Mouse (Mus musculus) stomach, postnatal 0 days (tissue): Measurements from ENCODE around the gene Ugt2a3. TPM values are rescaled to one million over a fixed set of nuclear protein-coding genes. Genes with fewer than 3 reads are reported as not detected.
A peak's percentile ranks its signal among the peaks of the same experiment; 100 is the strongest.
"Not testable (repeated sequence)": the region's sequence is repeated elsewhere in the genome, so short reads cannot be mapped to it uniquely, and the experiment has no call there.

ENCODE experiments used
- ATAC-seq: fragments of 200-750 bp; cut with Nextera tagmentation; 2 replicates; pipeline ENCODE4 v1.8.0; 2017; ENCODE audit not compliant: low FRiP score, low TSS enrichment
- DNase-seq: peaks from one replicate; pipeline ENCODE4 v3.0.0-alpha.2; 2016; ENCODE audit warnings: low spot score
- H3K27ac ChIP-seq: fragments of 300-500 bp; sonication (generic); replicated peaks from 2 replicates; pipeline ENCODE4 v1.5.1; 2014; ENCODE audit warnings: mild to moderate bottlenecking, control low read depth
- H3K27me3 ChIP-seq: fragments of 300-500 bp; sonication (generic); 2 replicates; pipeline ENCODE4 v1.6.1; 2014; ENCODE audit warnings: low read length; ENCODE audit not compliant: control insufficient read depth, insufficient read depth
- H3K36me3 ChIP-seq: fragments of 300-500 bp; sonication (generic); 2 replicates; pipeline ENCODE4 v1.6.1; 2014; ENCODE audit warnings: low read length, mixed read lengths; ENCODE audit not compliant: control insufficient read depth, insufficient read depth
- H3K4me1 ChIP-seq: fragments of 300-500 bp; sonication (generic); replicated peaks from 2 replicates; pipeline ENCODE4 v1.6.1; 2014; ENCODE audit warnings: antibody characterized with exemption; ENCODE audit not compliant: control insufficient read depth, insufficient read depth
- H3K4me2 ChIP-seq: fragments of 300-500 bp; sonication (generic); replicated peaks from 2 replicates; pipeline ENCODE4 v1.6.1; 2014; ENCODE audit warnings: low read depth, mild to moderate bottlenecking, control low read depth, moderate library complexity
- H3K4me3 ChIP-seq: fragments of 300-500 bp; sonication (generic); 2 replicates; pipeline ENCODE4 v1.5.1; 2014; ENCODE audit warnings: low read depth, low read length, control low read depth
- H3K9ac ChIP-seq: fragments of 300-500 bp; sonication (generic); 2 replicates; pipeline ENCODE4 v1.6.1; 2014; ENCODE audit warnings: mild to moderate bottlenecking, low read length, control low read depth, mixed read lengths
- H3K9me3 ChIP-seq: fragments of 300-500 bp; sonication (generic); 2 replicates; pipeline ENCODE4 v1.6.1; 2016; ENCODE audit warnings: low read length; ENCODE audit not compliant: control insufficient read depth
- CTCF ChIP-seq: IDR thresholded peaks from 2 replicates; pipeline ENCODE4 v1.5.1; 2016; ENCODE audit warnings: antibody characterized with exemption, low read depth, mild to moderate bottlenecking, moderate library complexity
- EP300 ChIP-seq: optimal IDR thresholded peaks from 2 replicates; pipeline ENCODE3; 2016; ENCODE audit warnings: antibody characterized with exemption
- WGBS: fragments of 180-500 bp; shearing (Covaris S2); extraction: QIAGEN DNeasy Blood & Tissue Kit; methylation state at CpG from one replicate; pipeline ENCODE4 v1.1.7; 2014; 5-methylcytosine and 5-hydroxymethylcytosine counted together
- polyA plus RNA-seq: library from polyadenylated mRNA; unstranded; fragments of >200 nt; fragmentation: Nextera tagmentation; extraction: Ambion mirVana; gene quantifications from 2 replicates; pipeline ENCODE4 v1.2.1, GENCODE M21; 2015

Gene Ugt2a3
- polyA plus RNA-seq, 1 experiment from 2014 or later: 0.55 TPM

- WGBS: 63% methylated on average over 1 of the region's 1 CpGs
Observed at GRCm38 (mm10) chr5:87350350-87350749, 13.4 kb upstream of the Ugt2a3 start.

GRCm38 (mm10) chr5:87349150-87349549 is 12.2 kb upstream of the Ugt2a3 start:
- H3K4me2 ChIP-seq, H3K9ac ChIP-seq, H3K9me3 ChIP-seq, H3K27me3 ChIP-seq, H3K4me1 ChIP-seq, H3K4me3 ChIP-seq, DNase-seq, H3K27ac ChIP-seq, H3K36me3 ChIP-seq, ATAC-seq: not testable (repeated sequence)
- WGBS: 73% methylated on average over 1 of the region's 1 CpGs

More at GRCm38 (mm10) chr5:87350350-87350749, 13.4 kb upstream of the Ugt2a3 start:
- Histone ChIP-seq H3K9me3 (no peaks in the 10 kb centered on the region), H3K27me3 (no peaks in the 10 kb centered on the region), H3K4me1 (no peaks in the 10 kb centered on the region), H3K4me3 (no peak overlapping the region), H3K27ac (no peak overlapping the region), H3K4me2 (no peak overlapping the region), H3K9ac (no peak overlapping the region), H3K36me3 (no peaks in the 10 kb centered on the region)
- ATAC-seq (no peak), DNase-seq (no peak)
- TF ChIP-seq EP300 (no peak), CTCF (no peak)

- H3K4me2 ChIP-seq, H3K9ac ChIP-seq, ATAC-seq, H3K4me1 ChIP-seq, H3K27ac ChIP-seq, H3K4me3 ChIP-seq, H3K36me3 ChIP-seq, DNase-seq, H3K9me3 ChIP-seq, H3K27me3 ChIP-seq: not testable (repeated sequence)
- 72% methylated on average over 2 of the region's 2 CpGs for WGBS
Observed at GRCm38 (mm10) chr5:87347479-87348078, 10.6 kb upstream of the Ugt2a3 start.

DNA sequence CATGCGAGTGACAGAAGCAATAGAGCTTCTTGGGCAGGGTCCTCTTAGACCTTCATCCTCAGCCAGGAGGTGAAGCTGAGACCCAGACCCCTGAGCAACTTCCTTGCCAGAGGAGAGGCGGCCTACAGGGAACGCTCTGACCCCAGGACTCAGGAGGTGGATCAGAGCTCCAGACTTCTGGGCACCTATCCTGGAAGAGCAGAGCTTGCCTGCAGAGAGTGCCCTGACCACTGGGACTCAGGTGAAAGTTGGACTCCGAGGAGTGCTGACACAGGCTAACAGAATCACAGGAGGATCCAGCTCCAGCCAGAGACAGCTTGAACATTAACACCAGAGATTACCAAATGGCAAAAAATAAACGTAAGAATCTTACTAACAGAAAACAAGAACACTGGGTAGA is 3.5 kb upstream of the Ugt2a3 start:
- DNase-seq (no peak), ATAC-seq (no peak)
- H3K4me2 ChIP-seq: no peak overlapping the region
- H3K9ac ChIP-seq: no peak overlapping the region
- 89% methylated on average over 5 of the region's 5 CpGs for WGBS
- H3K9me3 ChIP-seq: no peaks in the 10 kb centered on the region
- H3K27ac ChIP-seq: no peak overlapping the region
- no peak for TF ChIP-seq CTCF
- TF ChIP-seq EP300: no peak
- no peaks in the 10 kb centered on the region for H3K27me3 ChIP-seq
- no peak overlapping the region for H3K4me3 ChIP-seq
- H3K36me3 ChIP-seq: no peaks in the 10 kb centered on the region
- H3K4me1 ChIP-seq: no peaks in the 10 kb centered on the region

GRCm38 (mm10) chr5:87335199-87335598 is 1.8 kb downstream of the Ugt2a3 start:
- 60% methylated on average over 1 of the region's 1 CpGs for WGBS
- TF ChIP-seq EP300 (no peak), CTCF (peak; percentile 43)

GRCm38 (mm10) chr5:87333584-87333983 is 3.4 kb downstream of the Ugt2a3 start:
- Histone ChIP-seq H3K27me3 (no peaks in the 10 kb centered on the region), H3K27ac (no peak overlapping the region), H3K4me1 (no peaks in the 10 kb centered on the region), H3K9me3 (no peaks in the 10 kb centered on the region), H3K36me3 (no peaks in the 10 kb centered on the region), H3K4me3 (no peak overlapping the region), H3K4me2 (no peak overlapping the region), H3K9ac (no peak overlapping the region)
- TF ChIP-seq EP300 (no peak), CTCF (peak; percentile 67)
- DNase-seq (no peak), ATAC-seq (no peak)
- 48% methylated on average over 3 of the region's 3 CpGs for whole genome bisulfite sequencing

More at GRCm38 (mm10) chr5:87335199-87335598, 1.8 kb downstream of the Ugt2a3 start:
- no peak for DNase-seq
- Histone ChIP-seq H3K4me2 (no peak overlapping the region), H3K36me3 (no peaks in the 10 kb centered on the region), H3K27me3 (no peaks in the 10 kb centered on the region), H3K4me3 (no peak overlapping the region), H3K27ac (no peak overlapping the region), H3K9ac (no peak overlapping the region), H3K4me1 (no peaks in the 10 kb centered on the region), H3K9me3 (no peaks in the 10 kb centered on the region)
- no peak for ATAC-seq
